Mouse (Mus musculus): Measurements from ENCODE around the gene Lmnb2. TPM values are rescaled to one million over a fixed set of nuclear protein-coding genes. Genes with fewer than 3 reads are reported as not detected.

Lmnb2 gene
- polyA plus RNA-seq, 1 experiment, result 44.2 TPM

DNA sequence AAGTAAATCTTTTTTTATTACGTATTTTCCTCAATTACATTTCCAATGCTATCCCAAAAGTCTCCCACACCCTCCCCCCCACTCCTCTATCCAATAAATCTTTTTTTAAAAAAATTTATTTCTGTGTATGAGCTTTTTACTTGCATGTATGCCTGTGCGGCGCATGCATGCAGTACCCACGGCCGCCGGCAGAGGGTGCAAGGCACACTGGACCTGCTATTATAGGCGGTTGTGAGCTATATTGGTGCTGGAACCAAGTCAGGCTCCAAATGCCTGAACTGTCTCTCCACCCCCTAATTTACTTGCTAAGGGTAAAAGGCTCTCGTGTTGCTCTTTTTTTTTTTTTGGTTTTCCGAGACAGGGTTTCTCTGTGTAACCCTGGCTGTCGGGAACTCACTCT, 36.7 kb downstream of the Lmnb2 start:
- TF ChIP-seq CTCF (IDR thresholded peaks at IDR 0.05; ENCODE audit: borderline replicate concordance, control insufficient read depth, extremely low read depth, insufficient read depth, low read length, poor library complexity) (peak; percentile 95), POLR2A (IDR thresholded peaks at IDR 0.05; ENCODE audit: control insufficient read depth, extremely low read depth, insufficient read depth, low read length, poor library complexity) (no peak)
- Histone ChIP-seq H3K27ac (ENCODE audit: control insufficient read depth, insufficient read depth, low read length) (no peak overlapping the region), H3K27me3 (ENCODE audit: control insufficient read depth, insufficient read depth, low read length) (no peaks in the 10 kb centered on the region), H3K36me3 (ENCODE audit: control insufficient read depth, insufficient read depth, low read length) (no peaks in the 10 kb centered on the region), H3K4me1 (replicated peaks; ENCODE audit: control insufficient read depth, insufficient read depth, low read length) (no peaks in the 10 kb centered on the region; the same call in 1 of the 2 replicates), H3K4me3 (ENCODE audit: control insufficient read depth, insufficient read depth, low read length) (no peak overlapping the region)
- DNase-seq, result peak; percentile 80
- WGBS, result 30% methylated on average over 10 of the region's 10 CpGs

DNA sequence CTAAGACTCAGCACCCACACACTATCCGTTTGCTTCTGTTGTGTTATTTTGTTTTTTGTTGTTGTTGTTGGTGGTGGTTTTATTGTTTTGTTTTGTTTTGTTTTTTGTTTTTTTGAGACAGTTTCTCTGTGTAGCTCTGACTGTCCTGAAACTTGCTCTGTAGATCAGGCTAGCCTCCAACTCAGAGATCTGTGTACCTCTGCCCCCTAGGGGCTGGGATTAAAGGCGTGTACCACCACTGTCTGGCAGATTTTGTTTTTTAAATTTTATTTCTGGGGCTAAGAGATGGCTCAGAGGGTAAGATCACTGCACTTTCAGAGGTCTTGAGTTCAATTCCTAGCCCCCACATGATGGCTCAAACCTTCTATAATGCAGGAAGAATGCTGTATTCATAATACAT, 37.1 kb downstream of the Lmnb2 start:
- H3K27me3 ChIP-seq (ENCODE audit: control insufficient read depth, insufficient read depth, low read length), result no peaks in the 10 kb centered on the region
- H3K4me1 ChIP-seq (replicated peaks; ENCODE audit: control insufficient read depth, insufficient read depth, low read length), result no peaks in the 10 kb centered on the region; the same call in 1 of the 2 replicates
- TF ChIP-seq POLR2A (IDR thresholded peaks at IDR 0.05; ENCODE audit: control insufficient read depth, extremely low read depth, insufficient read depth, low read length, poor library complexity) (no peak), CTCF (IDR thresholded peaks at IDR 0.05; ENCODE audit: borderline replicate concordance, control insufficient read depth, extremely low read depth, insufficient read depth, low read length, poor library complexity) (no peak)
- WGBS, result 71% methylated on average over 2 of the region's 2 CpGs
- H3K27ac ChIP-seq (ENCODE audit: control insufficient read depth, insufficient read depth, low read length), result no peak overlapping the region
- H3K36me3 ChIP-seq (ENCODE audit: control insufficient read depth, insufficient read depth, low read length), result no peaks in the 10 kb centered on the region
- H3K4me3 ChIP-seq (ENCODE audit: control insufficient read depth, insufficient read depth, low read length), result no peak overlapping the region
- DNase-seq, result no peak

DNA sequence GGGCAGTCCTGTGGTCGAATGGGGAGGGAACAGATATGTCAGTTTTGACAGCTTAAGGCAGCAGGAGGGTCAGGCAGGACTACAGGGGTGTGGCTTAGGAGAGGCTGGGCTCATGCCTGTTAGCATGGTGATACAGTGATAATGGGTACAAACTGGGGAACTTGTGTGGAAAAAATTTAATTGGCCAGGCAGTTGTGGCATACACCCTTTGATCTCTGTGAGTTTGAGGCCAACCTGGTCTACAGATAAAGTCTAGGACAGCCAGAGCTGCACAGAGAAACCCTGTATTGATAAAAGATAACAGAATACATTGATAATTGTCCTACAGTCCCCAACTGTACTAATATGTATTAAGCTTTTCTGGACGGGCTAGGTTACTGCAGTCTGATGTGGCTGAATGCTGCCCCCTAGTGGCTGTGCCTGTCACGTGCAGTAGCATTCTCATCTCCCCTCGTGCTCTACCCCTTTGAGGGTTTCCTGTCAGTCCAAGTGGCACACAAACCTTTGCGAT, 37.9 kb downstream of the Lmnb2 start:
- Histone ChIP-seq H3K27ac (ENCODE audit: control insufficient read depth, insufficient read depth, low read length) (no peak overlapping the region), H3K4me1 (replicated peaks; ENCODE audit: control insufficient read depth, insufficient read depth, low read length) (no peaks in the 10 kb centered on the region; the same call in 1 of the 2 replicates), H3K4me3 (ENCODE audit: control insufficient read depth, insufficient read depth, low read length) (no peak overlapping the region), H3K27me3 (ENCODE audit: control insufficient read depth, insufficient read depth, low read length) (no peaks in the 10 kb centered on the region), H3K36me3 (ENCODE audit: control insufficient read depth, insufficient read depth, low read length) (no peaks in the 10 kb centered on the region)
- DNase-seq, result peak; percentile 73
- 17% methylated on average over 5 of the region's 5 CpGs for WGBS
- TF ChIP-seq POLR2A (IDR thresholded peaks at IDR 0.05; ENCODE audit: control insufficient read depth, extremely low read depth, insufficient read depth, low read length, poor library complexity) (no peak), CTCF (IDR thresholded peaks at IDR 0.05; ENCODE audit: borderline replicate concordance, control insufficient read depth, extremely low read depth, insufficient read depth, low read length, poor library complexity) (peak; percentile 51; the same call in 1 of the 2 replicates)

DNA sequence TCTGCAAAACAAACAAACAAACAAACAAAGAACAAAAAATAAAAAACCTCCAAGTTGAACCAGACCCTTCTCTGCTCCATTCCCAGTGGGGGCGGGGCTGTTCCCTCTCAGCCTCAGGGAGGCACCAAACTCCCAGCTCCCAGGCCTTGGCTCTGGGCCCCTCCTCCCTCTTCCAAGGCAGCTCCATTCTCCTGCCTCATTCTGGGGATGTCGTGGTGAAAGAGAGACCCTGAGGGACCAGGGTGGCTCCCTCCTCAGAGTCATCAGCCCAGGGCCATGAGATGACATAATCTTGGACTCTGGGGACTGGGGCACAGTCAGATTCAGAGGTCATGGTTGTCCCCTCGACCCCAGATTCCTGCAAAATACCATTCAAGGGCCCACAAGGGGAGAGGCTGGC, 41.5 kb downstream of the Lmnb2 start:
- Histone ChIP-seq H3K4me3 (ENCODE audit: control insufficient read depth, insufficient read depth, low read length) (no peak overlapping the region), H3K27me3 (ENCODE audit: control insufficient read depth, insufficient read depth, low read length) (no peaks in the 10 kb centered on the region), H3K36me3 (ENCODE audit: control insufficient read depth, insufficient read depth, low read length) (no peaks in the 10 kb centered on the region), H3K4me1 (replicated peaks; ENCODE audit: control insufficient read depth, insufficient read depth, low read length) (no peaks in the 10 kb centered on the region; the same call in 1 of the 2 replicates), H3K27ac (ENCODE audit: control insufficient read depth, insufficient read depth, low read length) (no peak overlapping the region)
- TF ChIP-seq POLR2A (IDR thresholded peaks at IDR 0.05; ENCODE audit: control insufficient read depth, extremely low read depth, insufficient read depth, low read length, poor library complexity), result no peak
- no peak for TF ChIP-seq CTCF (IDR thresholded peaks at IDR 0.05; ENCODE audit: borderline replicate concordance, control insufficient read depth, extremely low read depth, insufficient read depth, low read length, poor library complexity)
- WGBS, result 68% methylated on average over 3 of the region's 3 CpGs
- no peak for DNase-seq

DNA sequence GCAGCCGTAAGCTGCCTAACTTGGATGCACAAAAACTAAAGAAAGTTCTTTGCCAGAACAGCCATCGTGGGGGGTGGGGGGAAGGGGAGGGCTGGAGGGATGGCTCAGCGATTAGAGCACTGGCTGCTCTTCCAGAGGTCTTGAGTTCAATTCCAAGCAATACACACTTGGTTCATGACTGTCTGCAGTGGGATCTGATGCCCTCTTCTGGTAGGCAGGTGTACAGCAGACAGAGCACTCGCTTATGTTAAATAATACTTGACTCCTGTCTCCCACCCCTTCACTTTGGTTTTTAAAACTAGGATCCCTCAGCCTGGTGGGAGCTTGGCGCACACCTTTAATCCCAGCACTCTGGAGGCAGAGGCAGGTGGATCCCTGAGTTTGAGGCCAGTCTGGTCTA, 42.0 kb downstream of the Lmnb2 start:
- H3K27me3 ChIP-seq (ENCODE audit: control insufficient read depth, insufficient read depth, low read length), result no peaks in the 10 kb centered on the region
- no peaks in the 10 kb centered on the region for H3K36me3 ChIP-seq (ENCODE audit: control insufficient read depth, insufficient read depth, low read length)
- peak; percentile 65 for DNase-seq
- no peak overlapping the region for H3K4me3 ChIP-seq (ENCODE audit: control insufficient read depth, insufficient read depth, low read length)
- H3K4me1 ChIP-seq (replicated peaks; ENCODE audit: control insufficient read depth, insufficient read depth, low read length), result no peaks in the 10 kb centered on the region; the same call in 1 of the 2 replicates
- WGBS, result 30% methylated on average over 5 of the region's 5 CpGs
- no peak overlapping the region for H3K27ac ChIP-seq (ENCODE audit: control insufficient read depth, insufficient read depth, low read length)
- TF ChIP-seq CTCF (IDR thresholded peaks at IDR 0.05; ENCODE audit: borderline replicate concordance, control insufficient read depth, extremely low read depth, insufficient read depth, low read length, poor library complexity) (no peak), POLR2A (IDR thresholded peaks at IDR 0.05; ENCODE audit: control insufficient read depth, extremely low read depth, insufficient read depth, low read length, poor library complexity) (no peak)

DNA sequence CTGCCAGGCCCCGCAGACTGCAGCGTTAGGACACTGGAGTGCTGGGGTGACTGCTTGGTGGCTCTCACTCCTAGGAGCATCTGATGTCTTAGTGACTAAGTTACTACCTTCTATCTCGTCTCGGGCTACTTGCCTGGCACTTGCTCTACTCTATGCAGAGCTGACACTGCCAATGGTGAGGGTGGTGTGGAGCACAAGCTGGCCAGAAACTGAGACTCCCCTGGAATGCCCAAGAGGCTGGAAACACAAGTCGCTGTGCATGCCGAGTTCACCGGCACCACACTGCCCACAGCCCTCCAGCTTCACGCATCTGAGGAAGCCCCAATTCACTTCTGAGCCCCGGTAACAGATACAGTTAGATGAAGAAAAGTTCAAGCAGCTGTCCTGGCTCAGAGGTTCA, 44.0 kb downstream of the Lmnb2 start:
- Histone ChIP-seq H3K27ac (ENCODE audit: control insufficient read depth, insufficient read depth, low read length) (no peak overlapping the region), H3K27me3 (ENCODE audit: control insufficient read depth, insufficient read depth, low read length) (no peaks in the 10 kb centered on the region), H3K4me3 (ENCODE audit: control insufficient read depth, insufficient read depth, low read length) (no peak overlapping the region), H3K36me3 (ENCODE audit: control insufficient read depth, insufficient read depth, low read length) (no peaks in the 10 kb centered on the region), H3K4me1 (replicated peaks; ENCODE audit: control insufficient read depth, insufficient read depth, low read length) (no peaks in the 10 kb centered on the region; the same call in 1 of the 2 replicates)
- no peak for DNase-seq
- 92% methylated on average over 9 of the region's 9 CpGs for WGBS
- no peak for TF ChIP-seq POLR2A (IDR thresholded peaks at IDR 0.05; ENCODE audit: control insufficient read depth, extremely low read depth, insufficient read depth, low read length, poor library complexity)
- TF ChIP-seq CTCF (IDR thresholded peaks at IDR 0.05; ENCODE audit: borderline replicate concordance, control insufficient read depth, extremely low read depth, insufficient read depth, low read length, poor library complexity), result no peak

DNA sequence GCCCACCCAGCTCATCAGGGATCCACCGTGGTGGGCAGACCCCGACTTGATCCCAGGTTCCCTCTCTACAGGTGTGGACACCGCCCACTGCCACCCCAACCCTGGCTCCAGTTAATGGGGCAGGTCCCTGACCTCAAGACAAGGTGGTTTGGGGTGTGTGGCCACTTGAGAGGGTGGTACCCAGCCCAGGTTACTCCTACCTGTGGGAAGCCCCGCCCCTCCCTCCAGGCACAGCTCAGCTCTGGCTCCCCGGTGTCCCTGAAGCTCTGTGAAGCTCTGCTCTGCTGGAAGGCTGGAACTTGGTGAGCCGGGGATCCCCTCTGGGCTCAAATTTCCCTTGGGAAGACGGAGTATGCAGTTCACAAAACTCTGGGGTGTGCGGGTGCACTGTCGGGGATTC, 46.5 kb downstream of the Lmnb2 start, which contains the start of gene Tmprss9:
Gene Tmprss9 (plus strand): TSS at position 268 of the 400 bp plus-strand sequence.
- DNase-seq, result no peak
- TF ChIP-seq POLR2A (IDR thresholded peaks at IDR 0.05; ENCODE audit: control insufficient read depth, extremely low read depth, insufficient read depth, low read length, poor library complexity) (no peak), CTCF (IDR thresholded peaks at IDR 0.05; ENCODE audit: borderline replicate concordance, control insufficient read depth, extremely low read depth, insufficient read depth, low read length, poor library complexity) (no peak)
- Histone ChIP-seq H3K4me1 (replicated peaks; ENCODE audit: control insufficient read depth, insufficient read depth, low read length) (no peaks in the 10 kb centered on the region), H3K27ac (ENCODE audit: control insufficient read depth, insufficient read depth, low read length) (no peak within 1 kb of the TSS), H3K27me3 (ENCODE audit: control insufficient read depth, insufficient read depth, low read length) (no peaks in the 10 kb centered on the region), H3K36me3 (ENCODE audit: control insufficient read depth, insufficient read depth, low read length) (no peaks in the 10 kb centered on the region), H3K4me3 (ENCODE audit: control insufficient read depth, insufficient read depth, low read length) (no peak within 1 kb of the TSS)
- 43% methylated on average over 9 of the region's 9 CpGs for WGBS

Data from thymus, adult 2 months (tissue).